Mouse (Mus musculus) fat pad, adult 2 months (tissue): Measurements from ENCODE around the gene Atp10a.

ENCODE experiments used
- DNase-seq: peaks from one replicate; pipeline ENCODE4 v3.0.0-alpha.2; 2011; ENCODE audit warnings: low read depth, low spot score; ENCODE audit errors: extremely low read depth

Gene Atp10a

DNA sequence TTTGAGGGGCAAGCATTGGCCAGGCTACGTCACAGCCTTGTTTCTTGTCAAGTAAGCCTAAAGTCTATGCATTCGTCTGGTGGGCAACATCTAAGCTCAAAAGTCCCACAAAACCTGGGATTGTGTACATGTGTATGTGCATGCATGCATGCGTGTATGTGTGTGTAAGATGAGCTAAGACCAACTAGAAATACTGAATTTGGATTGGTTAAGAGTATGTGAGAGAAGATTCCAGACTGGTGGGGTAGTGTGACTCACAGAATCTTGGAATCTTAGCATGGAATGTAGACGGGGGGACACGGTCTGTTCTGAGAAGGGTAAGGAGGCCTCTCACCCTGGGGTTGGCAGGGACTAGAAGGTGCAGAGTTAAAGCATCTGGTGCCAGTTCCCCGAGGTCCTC is at the start of gene Atp10a:
TSS of gene Atp10a (plus strand) at position 301 of the 400 bp plus-strand sequence.
- no peak for DNase-seq

- DNase-seq, result no peak
These were observed 37.9 kb upstream of the Atp10a start for GRCm38 (mm10) chr7:58618048-58618447.

GRCm38 (mm10) chr7:58626305-58627155 is 29.4 kb upstream of the Atp10a start:
- no peak for DNase-seq

DNA sequence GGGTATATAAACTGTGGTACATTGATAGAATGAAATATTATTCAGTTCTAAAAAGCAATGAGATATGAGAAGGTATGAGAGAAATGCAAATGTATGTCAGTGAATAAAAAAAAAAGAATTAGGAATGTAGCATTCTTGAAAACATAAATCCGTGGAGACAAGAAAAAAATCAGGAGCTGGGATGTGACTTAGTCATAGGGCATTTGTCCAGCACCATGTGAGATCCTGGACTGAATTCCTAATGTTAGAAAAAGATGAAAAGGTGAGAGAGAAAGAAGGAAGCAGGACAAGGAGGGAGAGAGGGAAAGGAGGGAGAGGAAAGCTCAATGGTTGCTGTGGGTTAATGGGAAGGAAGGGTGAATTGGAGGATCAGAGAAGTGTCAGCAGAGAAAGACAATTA is 28.6 kb upstream of the Atp10a start:
- no peak for DNase-seq

- DNase-seq, result no peak
These were observed 26.7 kb upstream of the Atp10a start for GRCm38 (mm10) chr7:58629233-58629632.

- DNase-seq, result no peak
These were observed 22.3 kb upstream of the Atp10a start for GRCm38 (mm10) chr7:58633683-58634082.

DNA sequence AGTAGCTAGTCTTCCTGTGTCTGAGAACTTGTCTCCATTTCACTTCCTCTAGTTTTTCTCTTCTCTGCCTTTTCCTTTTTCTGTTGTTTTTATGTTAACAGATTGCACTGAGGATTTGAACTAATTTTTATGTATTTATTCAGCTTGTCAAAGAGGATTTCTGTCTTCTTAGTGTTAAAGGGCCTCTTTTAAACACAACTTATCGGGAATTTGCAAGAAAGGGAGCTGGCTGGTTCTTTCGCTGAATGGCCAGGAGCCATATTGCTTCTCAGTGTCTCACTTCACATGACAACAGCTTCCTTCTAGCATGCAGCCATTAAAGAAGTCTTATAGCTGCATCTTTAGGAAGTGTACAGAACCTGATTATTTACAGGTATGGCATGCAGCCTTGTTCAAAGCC is 16.3 kb upstream of the Atp10a start:
- DNase-seq, result no peak

GRCm38 (mm10) chr7:58640456-58640855 is 15.5 kb upstream of the Atp10a start:
- no peak for DNase-seq

GRCm38 (mm10) chr7:58641916-58642315 is 14.1 kb upstream of the Atp10a start:
- no peak for DNase-seq

GRCm38 (mm10) chr7:58647404-58647803 is 8.6 kb upstream of the Atp10a start:
- DNase-seq, result no peak

DNA sequence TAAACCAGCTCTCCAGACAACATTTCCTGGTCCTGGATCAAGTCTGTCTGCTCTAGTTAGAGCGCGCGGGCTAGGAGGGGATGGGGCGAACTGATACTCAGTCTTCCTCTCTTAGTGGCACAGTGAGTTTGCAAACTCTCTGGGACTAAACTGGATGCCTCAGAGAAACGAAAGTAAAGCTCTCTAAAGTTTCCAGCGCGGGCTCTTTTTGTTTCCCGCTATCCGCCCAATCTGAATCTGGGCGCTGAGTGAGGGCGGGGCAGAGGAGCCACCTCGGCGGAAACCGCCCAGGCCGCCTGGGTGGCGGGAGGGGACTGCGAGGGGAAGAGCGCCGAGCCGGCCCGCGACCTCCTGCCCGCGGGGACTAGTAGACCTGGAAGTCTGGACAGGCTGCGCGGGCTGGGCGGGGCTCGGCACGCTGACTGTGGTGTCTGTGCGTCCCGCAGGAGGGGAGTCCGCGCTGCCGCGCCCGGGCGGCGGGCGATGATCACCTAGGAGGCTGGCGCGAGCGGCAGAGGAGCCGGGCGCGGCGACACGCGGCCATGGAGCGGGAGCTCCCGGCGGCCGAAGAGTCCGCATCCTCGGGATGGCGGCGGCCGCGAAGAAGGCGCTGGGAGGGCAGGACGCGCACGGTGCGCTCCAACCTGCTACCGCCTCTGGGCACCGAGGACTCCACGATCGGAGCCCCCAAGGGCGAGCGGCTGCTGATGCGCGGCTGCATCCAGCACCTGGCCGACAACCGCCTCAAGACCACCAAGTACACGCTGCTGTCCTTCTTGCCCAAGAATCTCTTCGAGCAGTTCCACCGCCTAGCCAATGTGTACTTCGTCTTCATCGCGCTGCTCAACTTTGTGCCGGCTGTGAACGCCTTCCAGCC is 2.2 kb downstream of the Atp10a start:
- DNase-seq, result no peak

DNA sequence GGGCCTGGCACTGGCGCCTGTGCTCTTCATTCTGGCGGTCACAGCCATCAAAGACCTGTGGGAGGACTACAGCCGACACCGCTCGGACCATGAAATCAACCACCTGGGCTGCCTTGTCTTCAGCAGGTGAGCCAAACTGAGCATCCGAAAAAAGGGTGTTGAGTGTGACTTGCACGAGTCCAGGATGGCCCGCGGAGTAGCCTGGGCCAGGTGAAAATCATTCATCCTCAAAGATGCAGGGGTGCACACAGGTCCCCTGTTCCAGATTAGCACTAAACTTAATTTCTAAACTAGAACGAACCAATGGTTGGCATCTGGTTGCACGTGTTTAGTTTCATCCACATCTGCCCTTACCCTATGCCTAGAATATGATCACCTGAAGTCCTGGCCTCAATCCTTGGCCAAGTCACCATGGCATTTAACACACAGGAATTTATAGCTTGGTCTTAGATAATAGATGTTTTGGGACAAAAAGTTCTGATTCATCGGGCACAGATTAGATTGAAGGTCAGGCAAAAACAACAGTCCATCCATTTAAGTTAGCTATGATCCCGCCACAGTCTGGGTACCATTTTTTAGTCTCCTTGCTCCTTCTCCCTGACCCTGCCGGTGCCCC is 2.9 kb downstream of the Atp10a start:
- DNase-seq, result no peak

GRCm38 (mm10) chr7:58660046-58660445 is 4.1 kb downstream of the Atp10a start:
- no peak for DNase-seq

- DNase-seq, result no peak
These were observed 4.7 kb downstream of the Atp10a start for GRCm38 (mm10) chr7:58660665-58661064.

DNA sequence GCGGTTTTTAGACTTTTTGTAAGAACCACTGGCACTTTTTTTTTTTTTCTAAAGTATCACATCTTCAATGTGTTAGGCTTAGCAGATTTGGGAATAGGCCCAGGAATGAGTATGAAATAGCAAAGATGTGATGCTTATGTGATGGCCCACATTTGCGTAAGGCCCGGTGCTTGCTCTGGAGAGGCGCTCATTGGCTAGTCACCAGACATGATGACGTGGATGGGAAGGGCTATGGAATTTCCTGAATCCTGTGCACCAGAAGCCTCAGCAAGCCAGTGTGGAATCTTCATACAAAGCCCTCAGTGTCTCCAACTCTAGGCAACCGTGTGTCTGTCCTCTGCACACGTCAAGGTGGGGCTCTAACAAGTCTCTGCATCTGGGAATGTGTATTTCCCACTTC is 5.1 kb downstream of the Atp10a start:
- DNase-seq, result no peak

DNA sequence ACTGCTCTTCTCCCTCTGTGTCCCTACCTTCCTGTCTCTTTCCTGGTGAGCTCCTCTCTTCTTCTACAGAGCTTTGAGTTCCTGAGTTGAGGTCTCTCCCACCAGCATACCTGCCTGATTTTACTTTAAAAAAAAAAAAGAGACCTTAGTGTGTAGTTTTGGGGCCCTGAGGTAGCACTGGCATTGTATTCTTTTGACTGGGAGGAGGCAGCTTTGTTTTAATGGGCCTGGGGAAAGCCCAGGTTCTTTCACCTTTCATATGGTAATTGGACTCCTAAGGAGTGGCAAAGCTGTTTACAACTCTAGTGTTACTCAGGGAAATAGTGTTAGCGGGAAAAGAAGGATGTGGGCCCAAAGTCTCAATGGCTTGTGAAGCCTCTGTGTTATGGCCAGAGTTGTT is 12.7 kb downstream of the Atp10a start:
- DNase-seq, result no peak

- no peak for DNase-seq
These were observed 20.1 kb downstream of the Atp10a start for GRCm38 (mm10) chr7:58676075-58676474.

GRCm38 (mm10) chr7:58677111-58677805 is 21.3 kb downstream of the Atp10a start:
- DNase-seq, result no peak

- DNase-seq, result no peak
These were observed 30.0 kb downstream of the Atp10a start for GRCm38 (mm10) chr7:58685967-58686366.

DNA sequence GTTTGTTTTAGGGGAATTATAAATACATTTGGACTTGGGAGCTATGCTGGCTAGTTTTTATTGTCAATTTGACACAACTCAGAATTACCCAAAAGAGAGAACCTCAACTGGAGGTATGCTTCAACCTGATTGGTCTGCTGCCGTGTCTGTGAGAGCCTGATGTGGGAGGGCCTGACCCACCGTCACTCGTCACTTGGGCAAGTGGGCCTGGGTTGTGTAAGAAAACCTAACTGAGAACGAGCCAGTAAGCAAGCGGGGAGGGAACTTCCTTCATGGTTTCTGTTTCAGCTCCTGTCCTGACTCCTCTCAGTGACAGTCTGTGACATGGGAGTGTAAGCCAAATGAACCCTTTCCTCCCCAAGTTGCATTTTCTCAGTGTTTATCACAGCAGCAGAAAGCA is 30.6 kb downstream of the Atp10a start:
- DNase-seq, result no peak

DNA sequence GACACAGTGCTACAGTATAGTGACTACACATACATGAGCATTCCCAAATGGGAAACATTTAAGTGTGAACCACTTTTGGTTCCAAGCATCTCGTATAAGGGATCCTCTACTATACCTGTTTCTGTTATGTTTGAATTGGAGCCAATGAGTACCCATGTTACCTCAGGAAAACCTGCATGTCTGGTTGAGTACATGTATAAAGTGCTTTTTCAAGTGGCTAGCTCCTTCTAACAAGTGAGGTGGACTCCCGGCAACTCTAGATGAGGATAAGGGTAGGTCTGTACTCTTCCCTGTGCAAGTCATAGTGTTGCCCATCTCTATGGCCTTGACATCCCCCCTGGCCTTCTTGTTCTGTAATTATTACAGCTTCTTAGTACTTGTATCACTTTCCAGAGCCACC is 31.0 kb downstream of the Atp10a start:
- no peak for DNase-seq
